Mouse (Mus musculus): ENCODE measurements around the gene Fads6. TPM values are rescaled to one million over a fixed set of nuclear protein-coding genes. Genes with fewer than 3 reads are reported as not detected.

Fads6 gene
- polyA plus RNA-seq, 2 experiments = 0.35 TPM; not detected in 1

GRCm38 (mm10) chr11:115286201-115286993 lies 11.1 kb downstream of the Fads6 start:
- TF ChIP-seq POLR2A (IDR thresholded peaks at IDR 0.05; ENCODE audit: borderline replicate concordance, extremely low read depth, insufficient read depth, insufficient read length) = no peak
- WGBS = 75% methylated on average over 19 of the region's 19 CpGs

DNA sequence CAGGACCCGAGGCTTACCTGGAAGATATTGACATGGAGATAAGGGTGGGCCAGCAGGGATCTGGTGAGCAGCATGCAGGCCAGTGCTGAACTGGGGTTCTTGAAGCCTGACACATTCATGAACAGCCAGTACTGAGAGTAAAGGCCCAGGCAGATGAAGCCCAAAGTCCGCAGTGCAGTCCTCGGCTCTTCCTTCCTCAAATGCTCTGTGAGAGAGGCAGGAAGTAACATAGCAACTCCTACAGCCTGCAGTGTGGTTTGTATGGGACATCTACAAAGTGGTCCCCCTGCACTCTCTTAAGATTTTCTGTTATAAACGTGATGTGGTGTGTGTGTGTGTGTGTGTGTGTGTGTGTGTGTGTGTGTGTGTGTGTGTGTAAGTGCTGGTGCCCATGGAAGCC lies 12.2 kb downstream of the Fads6 start:
- no peaks in the 10 kb centered on the region for H3K27me3 ChIP-seq (ENCODE audit: control insufficient read depth, insufficient read depth, low read length)
- H3K9ac ChIP-seq (ENCODE audit: low read depth, low read length, severe bottlenecking) = no peak overlapping the region
- 72% methylated on average over 3 of the region's 4 CpGs for WGBS
- no peak for ATAC-seq (ENCODE audit: low FRiP score, low read depth)
- no peaks in the 10 kb centered on the region for H3K4me1 ChIP-seq (ENCODE audit: control insufficient read depth, insufficient read depth, low read length)
- no peak for DNase-seq (ENCODE audit: low spot score)
- no peak overlapping the region for H3K4me2 ChIP-seq (replicated peaks; ENCODE audit: low read depth, low read length, severe bottlenecking)
- H3K36me3 ChIP-seq (ENCODE audit: control insufficient read depth, insufficient read depth, low read length) = no peaks in the 10 kb centered on the region
- no peak overlapping the region for H3K4me3 ChIP-seq (replicated peaks; ENCODE audit: low read length)
- no peak for TF ChIP-seq POLR2A (IDR thresholded peaks at IDR 0.05; ENCODE audit: borderline replicate concordance, extremely low read depth, insufficient read depth, insufficient read length)
- no peak overlapping the region for H3K27ac ChIP-seq (replicated peaks; ENCODE audit: low read depth, low read length)
- no peaks in the 10 kb centered on the region for H3K9me3 ChIP-seq (ENCODE audit: control insufficient read depth, low read length)

More at GRCm38 (mm10) chr11:115286201-115286993, 11.1 kb downstream of the Fads6 start:
- no peak overlapping the region for H3K9ac ChIP-seq (ENCODE audit: low read depth, low read length, severe bottlenecking)
- no peaks in the 10 kb centered on the region for H3K9me3 ChIP-seq (ENCODE audit: control insufficient read depth, low read length)
- H3K27ac ChIP-seq (replicated peaks; ENCODE audit: low read depth, low read length) = no peak overlapping the region
- no peak overlapping the region for H3K4me2 ChIP-seq (replicated peaks; ENCODE audit: low read depth, low read length, severe bottlenecking)
- H3K4me3 ChIP-seq (replicated peaks; ENCODE audit: low read length) = no peak overlapping the region
- no peaks in the 10 kb centered on the region for H3K27me3 ChIP-seq (ENCODE audit: control insufficient read depth, insufficient read depth, low read length)
- DNase-seq (ENCODE audit: low spot score) (no peak), ATAC-seq (ENCODE audit: low FRiP score, low read depth) (no peak)
- no peaks in the 10 kb centered on the region for H3K36me3 ChIP-seq (ENCODE audit: control insufficient read depth, insufficient read depth, low read length)
- no peaks in the 10 kb centered on the region for H3K4me1 ChIP-seq (ENCODE audit: control insufficient read depth, insufficient read depth, low read length)

- no peak for DNase-seq (ENCODE audit: low spot score)
- no peaks in the 10 kb centered on the region for H3K36me3 ChIP-seq (ENCODE audit: control insufficient read depth, insufficient read depth, low read length)
- H3K4me3 ChIP-seq (replicated peaks; ENCODE audit: low read length) = no peak overlapping the region
- H3K27me3 ChIP-seq (ENCODE audit: control insufficient read depth, insufficient read depth, low read length) = no peaks in the 10 kb centered on the region
- no peaks in the 10 kb centered on the region for H3K4me1 ChIP-seq (ENCODE audit: control insufficient read depth, insufficient read depth, low read length)
- no peak overlapping the region for H3K9ac ChIP-seq (ENCODE audit: low read depth, low read length, severe bottlenecking)
- no peak for ATAC-seq (ENCODE audit: low FRiP score, low read depth)
- no peaks in the 10 kb centered on the region for H3K9me3 ChIP-seq (ENCODE audit: control insufficient read depth, low read length)
- H3K27ac ChIP-seq (replicated peaks; ENCODE audit: low read depth, low read length) = no peak overlapping the region
- H3K4me2 ChIP-seq (replicated peaks; ENCODE audit: low read depth, low read length, severe bottlenecking) = no peak overlapping the region
- WGBS = 75% methylated on average over 12 of the region's 12 CpGs
- no peak for TF ChIP-seq POLR2A (IDR thresholded peaks at IDR 0.05; ENCODE audit: borderline replicate concordance, extremely low read depth, insufficient read depth, insufficient read length)
Measured at GRCm38 (mm10) chr11:115283891-115284620, 13.4 kb downstream of the Fads6 start.

DNA sequence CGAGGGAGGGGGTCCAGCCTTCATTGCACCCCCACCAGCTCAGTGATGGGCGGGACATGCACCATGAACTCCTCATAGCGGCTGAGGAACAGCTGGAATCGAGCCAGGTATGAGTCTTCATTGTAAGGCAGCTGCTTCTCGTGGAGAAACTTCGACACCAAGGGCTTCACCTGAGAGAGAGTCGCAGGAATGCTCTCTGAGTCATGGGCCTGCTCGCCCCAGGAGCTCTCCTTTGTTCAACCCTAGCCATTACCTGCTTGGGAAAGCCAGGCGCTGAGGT lies 14.0 kb downstream of the Fads6 start:
- ATAC-seq (ENCODE audit: low FRiP score, low read depth) = no peak
- WGBS = 71% methylated on average over 9 of the region's 9 CpGs
- Histone ChIP-seq H3K36me3 (ENCODE audit: control insufficient read depth, insufficient read depth, low read length) (no peaks in the 10 kb centered on the region), H3K4me2 (replicated peaks; ENCODE audit: low read depth, low read length, severe bottlenecking) (no peak overlapping the region), H3K4me3 (replicated peaks; ENCODE audit: low read length) (no peak overlapping the region), H3K9ac (ENCODE audit: low read depth, low read length, severe bottlenecking) (no peak overlapping the region), H3K9me3 (ENCODE audit: control insufficient read depth, low read length) (no peaks in the 10 kb centered on the region), H3K4me1 (ENCODE audit: control insufficient read depth, insufficient read depth, low read length) (no peaks in the 10 kb centered on the region), H3K27me3 (ENCODE audit: control insufficient read depth, insufficient read depth, low read length) (no peaks in the 10 kb centered on the region), H3K27ac (replicated peaks; ENCODE audit: low read depth, low read length) (no peak overlapping the region)
- TF ChIP-seq POLR2A (IDR thresholded peaks at IDR 0.05; ENCODE audit: borderline replicate concordance, extremely low read depth, insufficient read depth, insufficient read length) = no peak
- DNase-seq (ENCODE audit: low spot score) = no peak

DNA sequence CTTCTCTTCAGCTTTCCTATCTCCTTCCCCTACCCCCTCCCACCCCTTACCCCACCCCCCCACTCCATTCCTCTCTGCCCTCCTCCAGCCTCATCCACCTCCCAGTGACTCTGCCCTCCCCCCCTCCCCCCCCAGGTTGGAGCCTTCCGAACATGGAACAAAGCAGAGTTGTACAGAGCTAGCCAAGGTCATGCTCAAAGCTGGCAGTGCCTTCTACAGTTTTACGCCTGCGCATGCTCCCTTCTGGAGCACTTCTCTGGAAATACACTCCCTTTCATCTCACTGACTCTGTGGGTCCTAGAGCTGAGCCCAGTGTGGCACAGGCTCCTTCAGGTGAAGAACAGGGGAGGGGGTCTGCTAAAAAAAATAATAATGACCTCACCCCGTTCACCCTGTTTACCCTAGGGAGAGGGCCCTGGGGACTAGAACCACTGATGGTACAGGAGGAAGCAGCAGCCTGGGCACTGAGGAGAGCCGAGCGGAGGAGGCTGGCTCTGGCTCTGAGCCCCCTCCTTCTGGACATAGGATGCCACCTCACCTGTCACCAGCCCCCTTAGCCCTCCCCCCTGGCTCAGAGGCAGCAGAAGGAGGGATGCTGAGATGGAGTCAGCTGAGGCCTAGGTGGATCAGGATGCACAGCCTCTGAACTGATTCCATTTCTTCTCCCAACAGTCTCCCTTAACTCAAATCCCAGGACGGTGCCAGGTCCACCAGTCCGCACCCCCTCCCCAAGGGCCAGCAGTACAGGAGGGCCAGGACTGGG lies 14.6 kb downstream of the Fads6 start:
- no peak overlapping the region for H3K9ac ChIP-seq (ENCODE audit: low read depth, low read length, severe bottlenecking)
- peaks cover 2% of the 10 kb centered on the region; the same call in 1 of the 2 replicates for H3K4me1 ChIP-seq (ENCODE audit: control insufficient read depth, insufficient read depth, low read length)
- 86% methylated on average over 8 of the region's 8 CpGs for WGBS
- DNase-seq (ENCODE audit: low spot score) (no peak), ATAC-seq (ENCODE audit: low FRiP score, low read depth) (no peak)
- TF ChIP-seq POLR2A (IDR thresholded peaks at IDR 0.05; ENCODE audit: borderline replicate concordance, extremely low read depth, insufficient read depth, insufficient read length) = no peak
- no peaks in the 10 kb centered on the region for H3K36me3 ChIP-seq (ENCODE audit: control insufficient read depth, insufficient read depth, low read length)
- H3K9me3 ChIP-seq (ENCODE audit: control insufficient read depth, low read length) = no peaks in the 10 kb centered on the region
- no peak overlapping the region for H3K27ac ChIP-seq (replicated peaks; ENCODE audit: low read depth, low read length)
- H3K27me3 ChIP-seq (ENCODE audit: control insufficient read depth, insufficient read depth, low read length) = no peaks in the 10 kb centered on the region
- no peak overlapping the region for H3K4me2 ChIP-seq (replicated peaks; ENCODE audit: low read depth, low read length, severe bottlenecking)
- no peak overlapping the region for H3K4me3 ChIP-seq (replicated peaks; ENCODE audit: low read length)

All from limb, embryonic 14.5 days (tissue).